Mouse (Mus musculus): Measurements from ENCODE around the gene Bbs9. TPM values are rescaled to one million over a fixed set of nuclear protein-coding genes. Genes with fewer than 3 reads are reported as not detected.

Bbs9 gene
- total RNA-seq, 2 experiments from 2014 or later: 9.5 to 11.5 TPM

DNA sequence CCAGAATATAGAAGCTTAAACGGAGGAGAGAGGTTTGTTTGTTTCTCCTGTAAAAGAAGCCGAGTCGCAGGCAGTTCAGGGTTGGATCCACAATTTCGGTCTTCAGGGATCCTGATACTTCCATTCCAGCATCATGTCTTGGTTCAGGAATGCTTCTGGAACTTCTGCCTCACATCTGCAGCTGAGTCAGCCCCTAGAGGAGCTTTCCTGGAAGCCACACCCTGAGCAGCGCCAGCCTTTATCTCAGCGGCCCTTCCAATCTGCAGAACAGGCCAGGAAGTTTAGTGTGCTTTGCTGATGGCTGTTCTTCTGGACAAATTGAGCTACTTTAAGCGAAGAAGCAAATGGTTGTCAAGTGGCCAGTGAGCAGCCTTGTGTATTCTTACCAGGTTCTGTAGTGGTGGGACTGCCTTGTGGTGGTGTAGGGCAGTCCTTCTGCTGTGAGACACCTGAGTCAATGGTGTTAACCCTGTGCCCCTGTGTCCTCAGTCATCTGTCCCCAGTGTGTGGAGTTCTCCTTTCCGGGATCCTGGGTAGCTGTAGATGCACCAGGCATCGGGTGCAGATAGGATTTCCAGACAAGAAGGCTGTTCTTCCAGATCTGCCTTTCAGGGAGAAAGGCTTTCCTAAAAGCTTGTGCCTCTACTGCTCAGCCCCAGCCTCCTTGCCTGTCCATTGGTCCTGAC lies 157.4 kb downstream of the Bbs9 start:
- TF ChIP-seq CTCF (IDR thresholded peaks at IDR 0.05): no peak
- intact Hi-C loops (cut with DNase I): no loop called here
- H3K27ac ChIP-seq: peak overlapping the region; percentile 74
- peak; percentile 74 for DNase-seq
- H3K4me3 ChIP-seq: no peak overlapping the region

DNA sequence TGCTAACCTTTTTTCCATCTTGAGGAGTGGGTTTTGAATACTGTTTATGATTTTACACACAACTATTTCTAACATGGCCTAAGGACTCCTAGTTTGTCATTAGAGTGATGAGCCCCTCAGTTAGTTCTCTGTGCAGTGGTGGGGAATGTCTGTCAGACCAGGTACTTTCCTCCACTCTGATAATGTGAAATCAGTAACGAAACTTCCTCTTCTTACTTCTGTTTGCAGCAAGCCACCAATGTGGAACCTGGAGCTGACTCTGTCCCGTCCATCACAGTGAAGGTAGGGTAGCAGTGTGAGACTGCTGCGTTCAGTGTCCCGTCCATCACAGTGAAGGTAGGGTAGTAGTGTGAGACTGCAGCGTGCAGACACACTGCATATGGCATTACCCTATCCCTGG lies 163.0 kb downstream of the Bbs9 start:
- no peak for DNase-seq
- intact Hi-C loops (cut with DNase I): no loop called here
- no peak overlapping the region for H3K27ac ChIP-seq
- H3K4me3 ChIP-seq: no peak overlapping the region
- no peak for TF ChIP-seq CTCF (IDR thresholded peaks at IDR 0.05)

DNA sequence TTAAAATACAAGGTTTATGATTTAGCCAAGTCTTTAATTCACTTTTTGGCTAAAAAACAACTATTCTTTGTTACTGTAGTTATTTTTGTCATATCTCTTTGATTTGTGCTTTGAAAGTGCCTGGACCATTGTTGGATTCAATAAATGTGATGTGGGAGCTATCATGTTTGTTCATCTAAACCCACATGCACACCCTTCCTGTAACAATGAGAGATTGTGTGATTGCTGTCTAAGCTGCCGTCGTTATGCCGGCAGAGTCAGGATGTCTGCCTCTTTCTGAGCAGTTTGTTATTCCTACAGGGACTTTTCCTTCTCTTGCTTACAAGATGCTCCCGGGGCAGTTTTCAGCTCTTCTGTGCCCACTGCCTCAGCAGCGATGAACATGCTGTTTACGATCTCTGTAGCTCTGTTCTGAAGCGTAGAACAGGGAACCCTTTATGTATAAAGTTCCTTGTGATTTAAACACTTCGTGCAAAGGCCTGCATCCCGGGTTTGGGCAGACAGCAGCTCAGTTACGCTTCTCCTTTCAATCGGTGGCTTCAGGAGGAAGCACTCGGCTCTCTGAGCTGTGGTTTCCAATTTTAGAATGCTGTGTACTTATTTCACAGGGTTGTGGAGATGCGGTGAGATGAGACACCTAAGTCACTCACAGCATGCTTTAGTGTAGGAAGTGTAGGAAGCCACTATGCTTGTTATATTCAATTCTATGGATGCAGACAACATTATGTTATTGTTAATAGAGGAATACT lies 165.3 kb downstream of the Bbs9 start:
- intact Hi-C loops (cut with DNase I): no loop called here
- no peak for DNase-seq
- TF ChIP-seq CTCF (IDR thresholded peaks at IDR 0.05): no peak
- Histone ChIP-seq H3K27ac (peak overlapping the region; percentile 46; the same call in 1 of the 2 replicates), H3K4me3 (no peak overlapping the region)

DNA sequence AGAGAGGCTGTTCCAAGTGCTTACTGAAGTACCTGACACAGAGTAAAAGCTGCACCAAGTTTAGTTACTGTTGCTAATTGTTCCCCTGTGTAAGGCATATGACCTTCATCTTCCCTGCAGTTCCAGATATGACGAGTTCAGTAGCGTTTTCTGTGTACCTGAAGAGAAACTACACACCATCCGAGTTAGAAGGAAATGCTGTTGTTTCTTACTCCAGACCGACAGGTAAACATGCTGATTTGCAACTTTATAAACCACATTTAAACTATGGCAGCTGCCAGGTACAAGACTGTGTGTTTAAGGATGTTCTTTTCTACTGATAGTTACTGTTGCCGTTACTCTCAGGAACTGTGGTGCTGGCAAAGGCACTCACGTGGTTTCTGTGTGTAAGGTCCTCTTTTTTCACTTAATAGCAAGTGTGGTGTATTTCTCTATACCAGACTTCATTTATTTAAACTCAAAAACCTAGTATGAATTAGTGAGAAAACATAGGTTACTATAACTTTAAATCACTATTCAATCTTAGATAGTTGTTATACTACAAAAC lies 170.4 kb downstream of the Bbs9 start:
- no peak overlapping the region for H3K27ac ChIP-seq
- no peak for TF ChIP-seq CTCF (IDR thresholded peaks at IDR 0.05)
- DNase-seq: no peak
- H3K4me3 ChIP-seq: no peak overlapping the region
- intact Hi-C loops (cut with DNase I): no loop called here

DNA sequence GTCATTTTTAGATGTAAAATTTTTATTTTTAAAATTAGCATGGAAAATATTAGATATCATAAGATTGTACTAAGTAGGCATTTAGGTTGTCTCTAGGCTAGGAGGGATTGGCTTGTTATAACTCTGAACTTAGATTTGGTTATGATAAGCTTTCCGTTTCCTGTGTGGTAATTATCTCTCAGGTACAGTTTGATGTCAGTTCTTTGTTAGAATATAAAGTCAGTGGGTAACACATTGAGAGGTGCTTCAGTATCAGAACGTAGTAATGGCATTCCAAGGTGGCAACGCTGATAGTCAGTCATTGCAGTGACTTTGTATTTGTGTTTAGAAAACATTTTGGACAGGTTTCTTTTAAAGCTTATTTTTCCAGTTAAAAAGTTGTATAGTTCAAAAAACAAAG lies 170.9 kb downstream of the Bbs9 start:
- DNase-seq: no peak
- Histone ChIP-seq H3K27ac (no peak overlapping the region), H3K4me3 (no peak overlapping the region)
- TF ChIP-seq CTCF (IDR thresholded peaks at IDR 0.05): no peak
- intact Hi-C loops (cut with DNase I): no loop called here

GRCm38 (mm10) chr9:22648163-22648562 lies 172.6 kb downstream of the Bbs9 start:
- no peak for TF ChIP-seq CTCF (IDR thresholded peaks at IDR 0.05)
- Histone ChIP-seq H3K4me3 (no peak overlapping the region), H3K27ac (no peak overlapping the region)
- DNase-seq: no peak
- intact Hi-C loops (cut with DNase I): no loop called here

DNA sequence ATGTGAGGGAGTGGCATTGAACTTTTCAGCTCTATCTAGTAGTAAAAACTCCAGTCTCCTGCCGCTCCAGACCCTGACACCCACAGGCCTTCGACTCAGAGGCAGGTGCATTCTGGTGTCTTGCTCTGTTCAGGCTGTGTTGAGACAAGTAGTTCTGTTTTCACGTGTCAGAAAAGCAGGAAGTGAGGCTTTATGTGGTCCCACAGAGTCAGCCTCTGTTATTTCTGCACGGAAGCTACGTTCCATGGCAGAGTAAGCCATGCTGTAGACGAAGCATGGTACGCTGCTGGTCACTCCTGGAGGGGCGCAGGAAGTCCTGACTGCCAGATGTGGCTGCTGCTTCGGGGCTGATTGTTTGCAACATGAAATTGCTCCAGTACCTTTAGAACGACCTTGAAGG lies 174.1 kb downstream of the Bbs9 start:
- TF ChIP-seq CTCF (IDR thresholded peaks at IDR 0.05): no peak
- intact Hi-C loops (cut with DNase I): no loop called here

DNA sequence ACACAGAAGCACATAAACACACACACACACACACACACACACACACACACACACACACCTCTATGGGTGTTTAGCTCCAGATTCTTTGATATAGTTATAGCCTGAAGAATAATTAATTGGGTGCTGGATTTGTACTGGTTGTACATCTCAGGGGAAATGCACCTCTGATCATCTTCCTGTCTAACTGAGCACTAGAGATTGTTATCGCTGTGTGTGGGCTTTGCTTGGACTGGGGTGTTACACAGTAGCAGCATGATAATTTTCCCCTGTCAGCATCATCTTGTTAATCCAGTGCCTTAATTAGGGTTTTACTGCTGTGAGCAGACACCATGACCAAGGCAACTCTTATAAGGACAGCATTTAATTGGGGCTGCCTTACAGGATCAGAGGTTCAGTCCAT lies 175.3 kb downstream of the Bbs9 start:
- no peak for TF ChIP-seq CTCF (IDR thresholded peaks at IDR 0.05)
- H3K27ac ChIP-seq: no peak overlapping the region
- H3K4me3 ChIP-seq: no peak overlapping the region
- no peak for DNase-seq
- intact Hi-C loops (cut with DNase I): no loop called here

More for the DNA sequence above, 174.1 kb downstream of the Bbs9 start:
- H3K4me3 ChIP-seq: no peak overlapping the region
- no peak overlapping the region for H3K27ac ChIP-seq
- DNase-seq: no peak

GRCm38 (mm10) chr9:22651619-22652018 lies 176.1 kb downstream of the Bbs9 start:
- DNase-seq: no peak
- intact Hi-C loops (cut with DNase I): no loop called here
- Histone ChIP-seq H3K27ac (no peak overlapping the region), H3K4me3 (no peak overlapping the region)
- peak; percentile 23; the same call in 1 of the 2 replicates for TF ChIP-seq CTCF (IDR thresholded peaks at IDR 0.05)

DNA sequence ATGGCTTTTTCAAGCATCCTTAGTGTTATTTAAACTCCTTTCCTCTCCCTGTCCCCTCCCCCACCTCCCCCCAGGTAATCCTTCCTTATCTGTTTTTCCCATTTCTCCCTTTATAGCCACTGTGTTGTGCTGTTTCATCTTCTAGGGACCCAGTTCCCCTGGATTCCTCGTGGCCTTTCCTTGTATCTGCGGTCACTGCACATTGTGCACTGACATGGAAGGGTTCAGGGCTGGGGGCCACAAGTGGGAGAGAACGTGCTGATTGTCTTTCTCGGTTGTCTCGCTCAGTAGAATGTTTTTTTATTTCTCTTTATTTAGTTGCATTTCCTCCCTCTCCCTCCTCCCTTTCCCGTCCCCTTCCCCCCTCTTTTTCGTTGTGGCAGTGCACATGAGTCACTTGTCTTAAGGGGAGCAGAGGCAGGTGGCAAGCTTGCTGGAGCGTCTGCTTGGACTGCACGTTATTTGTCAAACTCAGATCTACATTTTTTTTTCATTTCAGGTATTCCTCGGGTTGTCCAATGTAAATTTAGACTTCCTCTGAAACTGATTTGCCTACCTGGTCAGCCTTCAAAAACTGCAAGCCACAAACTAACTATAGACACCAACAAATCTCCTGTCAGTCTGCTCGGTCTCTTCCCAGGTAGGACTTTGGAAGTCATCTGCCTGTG lies 179.3 kb downstream of the Bbs9 start:
- intact Hi-C loops (cut with DNase I): no loop called here
- DNase-seq: no peak
- TF ChIP-seq CTCF (IDR thresholded peaks at IDR 0.05): no peak
- no peak overlapping the region for H3K27ac ChIP-seq
- no peak overlapping the region for H3K4me3 ChIP-seq

DNA sequence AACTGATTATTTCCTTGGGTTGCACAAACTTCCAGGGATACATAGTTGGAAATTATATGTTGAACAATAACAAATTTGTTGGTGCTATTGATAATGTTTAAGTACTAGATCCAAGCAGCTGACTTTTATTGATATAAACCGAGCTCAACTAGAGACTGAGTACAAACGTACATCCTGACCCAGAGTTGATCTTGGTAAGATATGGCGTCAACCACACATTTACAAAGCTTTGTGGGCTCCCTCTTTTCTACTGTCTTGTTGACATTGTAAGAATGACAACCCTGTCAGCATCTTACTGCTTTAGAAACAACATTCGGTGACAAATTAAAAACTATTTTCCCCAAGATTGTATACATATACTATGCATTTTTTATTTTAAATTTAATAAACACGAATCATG lies 181.7 kb downstream of the Bbs9 start:
- TF ChIP-seq CTCF (IDR thresholded peaks at IDR 0.05): no peak
- no peak for DNase-seq
- H3K4me3 ChIP-seq: no peak overlapping the region
- H3K27ac ChIP-seq: no peak overlapping the region
- intact Hi-C loops (cut with DNase I): no loop called here

DNA sequence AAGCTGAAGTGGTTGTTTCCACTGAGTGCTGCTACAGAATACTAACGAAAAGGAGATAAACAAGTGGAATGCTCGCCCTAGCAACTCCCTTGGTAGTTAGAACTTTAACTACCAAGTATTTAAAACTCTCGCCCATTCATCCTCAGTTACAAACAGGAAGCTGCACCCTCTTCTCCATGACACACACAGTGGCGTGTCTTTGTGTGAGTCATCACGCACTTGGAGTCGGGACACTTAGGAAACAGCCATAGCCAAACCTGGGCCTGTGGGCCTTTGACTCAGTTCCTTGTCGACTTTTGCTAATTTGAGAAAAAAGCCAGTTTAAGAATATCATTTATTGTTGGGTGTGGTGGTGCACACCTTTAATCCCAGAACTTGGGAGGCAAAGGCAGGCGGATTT lies 189.6 kb downstream of the Bbs9 start:
- intact Hi-C loops (cut with DNase I): no loop called here
- no peak overlapping the region for H3K27ac ChIP-seq
- no peak for TF ChIP-seq CTCF (IDR thresholded peaks at IDR 0.05)
- H3K4me3 ChIP-seq: no peak overlapping the region
- DNase-seq: no peak

DNA sequence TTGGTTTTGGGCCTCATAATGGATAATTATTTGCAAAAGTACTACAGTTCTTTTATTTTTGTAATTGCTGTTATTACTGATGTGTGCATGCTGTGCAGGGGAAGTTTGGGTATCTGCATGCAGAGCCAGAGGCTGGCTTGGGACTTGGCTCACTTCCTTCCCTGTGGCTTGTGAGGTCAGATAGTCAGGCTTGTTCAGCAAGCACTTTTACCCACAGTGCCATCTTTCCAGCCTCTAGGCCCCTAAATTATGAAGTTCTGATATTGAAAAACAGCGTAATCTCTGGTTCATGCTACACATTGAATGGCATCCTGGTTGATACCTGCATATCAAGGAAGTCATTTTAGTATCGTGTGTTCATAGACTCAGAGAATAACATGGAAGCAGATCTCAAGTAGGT lies 197.4 kb downstream of the Bbs9 start:
- TF ChIP-seq CTCF (IDR thresholded peaks at IDR 0.05): no peak
- Histone ChIP-seq H3K27ac (peak overlapping the region; percentile 6; the same call in 1 of the 2 replicates), H3K4me3 (no peak overlapping the region)
- no peak for DNase-seq
- intact Hi-C loops (cut with DNase I): no loop called here

All from gastrocnemius, adult 2 months (tissue).